Mouse (Mus musculus) brain, embryonic 14.5 days (tissue): ENCODE data around the gene Fam210b.

Experiments used
- CTCF ChIP-seq: fragments of 200-500 bp; IDR thresholded peaks from 2 replicates; pipeline ENCODE4 v1.5.1; 2012; ENCODE audit warnings: inconsistent platforms, mild to moderate bottlenecking, moderate library complexity, borderline replicate concordance; ENCODE audit not compliant: insufficient read depth, insufficient read length; ENCODE audit errors: extremely low read depth
- POLR2A ChIP-seq: fragments of 200-500 bp; IDR thresholded peaks from 2 replicates; pipeline ENCODE4 v1.6.1; 2012; ENCODE audit warnings: mild to moderate bottlenecking, inconsistent platforms, borderline replicate concordance; ENCODE audit not compliant: poor library complexity, insufficient read depth, insufficient read length, severe bottlenecking; ENCODE audit errors: extremely low read depth

DNA sequence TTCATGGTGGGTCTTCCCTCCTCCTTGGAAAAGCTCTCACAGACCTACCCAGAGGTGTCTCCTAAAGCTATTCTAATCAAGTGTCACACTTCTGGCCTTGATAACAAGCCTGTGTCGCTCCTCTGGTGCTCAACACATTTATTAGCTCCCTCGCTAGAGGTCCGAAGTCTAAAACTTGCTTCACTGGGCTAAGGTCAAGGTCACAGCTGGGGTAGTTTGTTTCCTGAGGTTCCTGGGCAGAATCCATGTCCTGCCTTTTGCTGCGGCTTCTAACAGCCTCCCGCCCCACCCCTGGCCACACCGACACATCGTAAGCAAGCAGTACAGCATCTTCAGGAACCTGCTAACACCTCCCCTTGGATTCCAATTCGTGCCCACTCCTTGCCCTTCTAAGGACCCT, 5.4 kb downstream of the Fam210b start:
- TF ChIP-seq CTCF: no peak
- no peak for TF ChIP-seq POLR2A
